Mouse (Mus musculus): ENCODE results near the gene Dlx5.

The Dlx5 gene

DNA sequence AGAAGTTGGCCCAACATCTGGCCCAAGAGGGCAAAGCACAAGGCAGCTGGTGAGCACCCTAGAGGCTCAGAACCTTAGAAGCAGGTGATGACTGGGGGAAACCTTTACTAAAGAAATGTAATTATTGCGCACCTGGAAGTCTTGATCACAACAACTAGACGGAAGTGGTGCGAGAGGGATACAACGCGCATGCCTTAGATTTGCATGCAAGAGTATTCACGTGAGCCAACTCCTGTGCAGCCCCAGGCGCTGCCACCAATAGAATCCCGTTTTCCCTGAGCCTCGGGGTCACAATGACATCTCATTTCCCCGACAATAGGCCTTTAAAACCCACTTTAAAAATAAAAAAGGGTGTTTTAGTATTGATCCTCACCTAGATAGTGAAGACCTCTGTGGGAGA is 30.7 kb downstream of the Dlx5 start:
- in situ Hi-C loops (cut with MboI; ENCODE audit: low pct_unique_long_range_greater_than_20kb in 1 of 2, low sequenced_read_pairs in 2 of 2, unreplicated experiment in 1 of 2) = loop anchor here (25.0 kb wide), 3 partner anchors 564 to 839 kb away; no protein-coding TSS in a partner anchor

DNA sequence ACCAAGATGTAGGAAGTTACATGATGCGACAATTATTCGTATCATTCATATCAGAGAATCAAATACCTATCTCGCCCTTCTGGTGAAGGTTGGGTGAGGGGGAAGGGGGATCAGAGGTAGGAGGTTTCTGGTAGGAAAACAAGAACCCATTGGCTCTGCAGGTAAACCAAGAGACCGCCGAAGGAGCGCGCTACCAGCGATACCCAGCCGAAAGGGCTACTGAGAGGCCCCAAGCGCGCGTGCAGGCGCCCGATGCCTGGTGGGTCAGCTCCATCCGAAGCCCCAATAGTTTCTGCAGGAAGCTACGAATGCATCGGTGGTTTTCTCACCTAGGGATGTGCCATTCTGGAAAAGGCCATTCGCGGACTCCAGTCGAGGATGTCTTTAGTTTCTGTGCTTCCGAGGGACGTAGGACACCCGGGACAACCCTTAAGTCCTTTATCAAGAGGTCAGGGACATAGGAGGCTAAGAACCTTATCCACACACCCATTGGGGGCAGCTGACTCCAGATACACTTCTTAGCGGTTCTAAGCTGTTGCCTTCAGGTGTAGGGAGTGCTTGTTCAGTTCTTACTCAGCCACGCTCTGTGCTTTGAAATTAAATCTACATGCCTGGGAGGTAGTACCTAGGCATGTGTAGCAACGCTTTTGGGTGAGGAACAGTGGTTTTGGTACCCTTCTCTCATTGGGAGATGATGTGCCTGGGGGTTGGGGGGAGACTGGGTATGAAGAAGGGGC is 31.4 kb downstream of the Dlx5 start:
- in situ Hi-C loops (cut with MboI; ENCODE audit: low pct_unique_long_range_greater_than_20kb in 1 of 2, low sequenced_read_pairs in 2 of 2, unreplicated experiment in 1 of 2) = loop anchor here (25.0 kb wide), 3 partner anchors 563 to 838 kb away; no protein-coding TSS in a partner anchor

DNA sequence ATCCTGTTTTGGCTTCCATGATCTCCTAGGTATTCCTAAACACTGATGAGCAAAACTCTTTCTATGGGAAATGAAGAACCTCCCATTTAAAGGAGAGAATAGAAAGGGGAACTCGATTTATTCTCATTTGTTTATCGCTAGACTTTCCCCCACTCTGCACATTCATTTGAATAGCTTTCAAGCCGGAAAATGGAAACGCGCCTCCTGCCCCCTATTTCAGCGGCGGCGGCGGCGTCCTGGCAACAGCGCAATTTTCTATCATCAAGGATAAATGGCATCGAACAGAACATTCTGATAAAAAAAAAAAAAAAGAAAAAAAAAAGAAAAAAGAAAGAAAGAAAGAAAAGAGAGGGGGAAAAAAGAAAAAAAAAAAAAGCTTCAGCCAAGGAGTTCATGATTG is 32.1 kb downstream of the Dlx5 start:
- in situ Hi-C loops (cut with MboI; ENCODE audit: low pct_unique_long_range_greater_than_20kb in 1 of 2, low sequenced_read_pairs in 2 of 2, unreplicated experiment in 1 of 2) = loop anchor here (25.0 kb wide), 3 partner anchors 562 to 837 kb away; no protein-coding TSS in a partner anchor

DNA sequence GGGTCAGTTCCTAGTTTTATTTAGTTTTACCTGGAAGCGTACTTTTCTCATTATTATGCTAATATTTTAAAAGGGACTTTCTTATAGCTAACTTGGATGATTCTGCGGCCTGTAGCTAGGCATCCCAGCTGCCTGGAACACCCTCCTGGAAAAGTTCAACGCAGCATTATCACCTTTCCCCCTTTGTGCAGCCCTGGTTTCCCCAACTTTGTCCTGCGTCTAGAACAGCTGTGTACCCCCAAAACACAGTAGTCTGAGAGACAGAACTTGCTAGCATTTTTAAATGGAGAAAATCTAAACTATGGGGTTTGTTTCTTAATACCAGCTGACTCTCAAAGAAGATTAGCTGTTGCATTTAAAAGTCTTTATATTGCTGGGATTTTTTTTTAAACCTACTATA is 33.3 kb downstream of the Dlx5 start:
- in situ Hi-C loops (cut with MboI; ENCODE audit: low pct_unique_long_range_greater_than_20kb in 1 of 2, low sequenced_read_pairs in 2 of 2, unreplicated experiment in 1 of 2) = no loop called here

DNA sequence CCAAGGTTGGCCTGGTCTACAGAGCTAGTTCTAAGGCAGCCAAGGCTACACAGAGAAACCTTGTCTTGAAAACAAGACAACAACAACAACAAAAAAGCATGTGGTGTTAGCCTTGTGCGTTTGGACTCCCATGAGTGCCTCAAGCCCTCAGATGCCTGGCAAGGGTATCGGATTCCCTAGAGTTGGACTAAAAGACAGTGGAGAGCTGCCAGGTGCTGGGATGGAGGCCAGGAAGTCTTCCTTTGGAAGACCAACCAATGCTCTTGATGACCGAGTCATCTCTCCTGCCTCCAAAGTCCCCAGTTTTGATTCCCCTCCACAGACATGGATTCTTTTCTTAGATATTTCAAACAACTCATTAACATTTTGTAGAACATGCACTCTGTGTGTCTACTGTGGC is 48.6 kb downstream of the Dlx5 start:
- in situ Hi-C loops (cut with MboI; ENCODE audit: low pct_unique_long_range_greater_than_20kb in 1 of 2, low sequenced_read_pairs in 2 of 2, unreplicated experiment in 1 of 2) = no loop called here

DNA sequence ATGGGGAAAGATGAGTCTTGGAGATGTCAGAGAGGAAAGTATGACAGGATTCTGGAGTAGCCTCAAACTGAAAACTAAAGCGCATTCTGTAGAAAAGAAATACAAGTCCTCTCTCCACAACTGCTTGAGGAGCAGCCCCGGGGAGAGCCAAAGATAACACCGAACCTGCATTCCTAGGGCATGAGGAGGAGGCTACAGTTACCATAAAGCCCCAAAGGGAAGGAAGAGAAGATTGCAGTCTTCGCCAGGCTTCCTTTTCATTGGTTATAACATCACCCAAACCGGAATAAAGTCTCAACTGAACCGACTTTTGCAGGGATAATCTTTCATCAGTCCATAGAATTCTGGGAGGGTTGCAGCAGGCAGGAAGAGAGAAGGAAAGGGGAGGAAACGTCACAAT is 51.4 kb downstream of the Dlx5 start:
- in situ Hi-C loops (cut with MboI; ENCODE audit: low pct_unique_long_range_greater_than_20kb in 1 of 2, low sequenced_read_pairs in 2 of 2, unreplicated experiment in 1 of 2) = no loop called here

Data from mouse embryonic stem cell (cell line).